Mouse (Mus musculus) kidney, postnatal 0 days (tissue): ENCODE measurements around the gene Rps19. TPM values are rescaled to one million over a fixed set of nuclear protein-coding genes. Genes with fewer than 3 reads are reported as not detected.

Source experiments
- ATAC-seq: fragments of 200-750 bp; cut with Nextera tagmentation; replicated peaks from 2 replicates; pipeline ENCODE4 v1.8.0; 2017; ENCODE audit warnings: low read depth, moderate number of reproducible peaks, moderate TSS enrichment, moderate library complexity; ENCODE audit not compliant: low FRiP score
- DNase-seq: peaks from one replicate; pipeline ENCODE4 v3.0.0-alpha.2; 2016; ENCODE audit warnings: low spot score
- H3K27ac ChIP-seq: fragments of 300-500 bp; sonication (generic); 2 replicates; pipeline ENCODE4 v1.5.1; 2014; ENCODE audit warnings: mild to moderate bottlenecking
- H3K27me3 ChIP-seq: fragments of 300-500 bp; sonication (generic); 2 replicates; pipeline ENCODE4 v1.6.1; 2014; ENCODE audit warnings: low read length, mixed read lengths; ENCODE audit not compliant: insufficient read depth
- H3K36me3 ChIP-seq: fragments of 300-500 bp; sonication (generic); 2 replicates; pipeline ENCODE4 v1.6.1; 2014; ENCODE audit warnings: low read length, mixed read lengths; ENCODE audit not compliant: insufficient read depth
- H3K4me1 ChIP-seq: fragments of 300-500 bp; sonication (generic); replicated peaks from 2 replicates; pipeline ENCODE4 v1.6.1; 2014; ENCODE audit warnings: antibody characterized with exemption, low read length, mixed read lengths; ENCODE audit not compliant: insufficient read depth
- H3K4me2 ChIP-seq: fragments of 300-500 bp; sonication (generic); 2 replicates; pipeline ENCODE4 v1.6.1; 2014; ENCODE audit warnings: mild to moderate bottlenecking, low read length, moderate library complexity, mixed read lengths
- H3K4me3 ChIP-seq: fragments of 300-500 bp; sonication (generic); replicated peaks from 2 replicates; pipeline ENCODE4 v1.5.1; 2014; ENCODE audit warnings: low read depth, low read length
- H3K9ac ChIP-seq: fragments of 300-500 bp; sonication (generic); 2 replicates; pipeline ENCODE4 v1.6.1; 2014; ENCODE audit warnings: low read depth, low read length
- H3K9me3 ChIP-seq: fragments of 300-500 bp; sonication (generic); replicated peaks from 2 replicates; pipeline ENCODE4 v1.6.1; 2016; ENCODE audit warnings: low read length, inconsistent platforms, mixed read lengths
- CTCF ChIP-seq: IDR thresholded peaks from 2 replicates; pipeline ENCODE4 v1.5.1; 2016; ENCODE audit warnings: antibody characterized with exemption, low read depth, mild to moderate bottlenecking, moderate library complexity
- WGBS: fragments of 180-500 bp; shearing (Covaris S2); extraction: QIAGEN DNeasy Blood & Tissue Kit; methylation state at CpG from one replicate; pipeline ENCODE4 v1.1.7; 2014; 5-methylcytosine and 5-hydroxymethylcytosine counted together
- polyA plus RNA-seq: library from polyadenylated mRNA; unstranded; fragments of >200 nt; fragmentation: Nextera tagmentation; extraction: Ambion mirVana; gene quantifications from 2 replicates; pipeline ENCODE4 v1.2.1, GENCODE M21; 2015

The Rps19 gene
- polyA plus RNA-seq, 1 experiment from 2014 or later: 3,330 TPM

GRCm38 (mm10) chr7:24912480-24912879 is 28.3 kb downstream of the Rps19 start:
- Histone ChIP-seq H3K9ac (no peak overlapping the region), H3K4me3 (no peak overlapping the region), H3K4me1 (no peaks in the 10 kb centered on the region), H3K9me3 (no peaks in the 10 kb centered on the region), H3K27me3 (no peaks in the 10 kb centered on the region), H3K4me2 (no peak overlapping the region), H3K27ac (no peak overlapping the region), H3K36me3 (peaks cover 33% of the 10 kb centered on the region)
- ATAC-seq: no peak
- TF ChIP-seq CTCF: no peak
- no peak for DNase-seq
- 93% methylated on average over 14 of the region's 14 CpGs for WGBS

GRCm38 (mm10) chr7:24918763-24919323 is 34.7 kb downstream of the Rps19 start:
- H3K9me3 ChIP-seq: no peaks in the 10 kb centered on the region
- no peak overlapping the region for H3K4me3 ChIP-seq
- WGBS: 86% methylated on average over 20 of the region's 20 CpGs
- H3K9ac ChIP-seq: no peak overlapping the region
- ATAC-seq: 0 out of 2 replicates have a peak, but pooled peaks have one; percentile 17
- H3K27ac ChIP-seq: no peak overlapping the region
- no peak for DNase-seq
- H3K4me2 ChIP-seq: no peak overlapping the region
- H3K4me1 ChIP-seq: no peaks in the 10 kb centered on the region
- H3K27me3 ChIP-seq: no peaks in the 10 kb centered on the region
- no peak for TF ChIP-seq CTCF
- H3K36me3 ChIP-seq: peaks cover 63% of the 10 kb centered on the region

DNA sequence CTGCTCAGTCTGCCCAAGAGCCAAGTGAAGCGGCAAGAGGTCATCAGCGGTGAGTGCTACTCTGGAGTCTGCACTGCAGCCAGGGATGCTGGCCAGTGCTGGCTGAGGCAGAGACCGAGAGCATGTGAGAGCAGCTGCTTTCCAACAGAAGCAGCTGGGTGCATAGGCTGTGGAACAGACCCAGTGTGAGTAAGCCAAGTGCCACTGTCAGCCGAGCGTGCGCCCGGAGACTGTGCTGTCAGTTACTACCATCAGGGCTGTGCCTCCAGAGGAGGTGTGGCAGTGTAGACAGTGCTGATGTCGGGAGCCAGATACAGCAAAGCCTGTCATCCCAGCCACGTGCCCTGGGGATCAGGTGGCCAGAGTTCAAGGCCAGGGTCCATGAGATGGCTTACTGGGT is 35.6 kb downstream of the Rps19 start:
- 86% methylated on average over 9 of the region's 9 CpGs for WGBS
- Histone ChIP-seq H3K4me2 (no peak overlapping the region), H3K9ac (no peak overlapping the region), H3K4me1 (no peaks in the 10 kb centered on the region), H3K27me3 (no peaks in the 10 kb centered on the region), H3K9me3 (no peaks in the 10 kb centered on the region), H3K4me3 (no peak overlapping the region), H3K36me3 (peaks cover 71% of the 10 kb centered on the region), H3K27ac (no peak overlapping the region)
- DNase-seq (no peak), ATAC-seq (0 out of 2 replicates have a peak, but pooled peaks have one; percentile 18)
- TF ChIP-seq CTCF: no peak

DNA sequence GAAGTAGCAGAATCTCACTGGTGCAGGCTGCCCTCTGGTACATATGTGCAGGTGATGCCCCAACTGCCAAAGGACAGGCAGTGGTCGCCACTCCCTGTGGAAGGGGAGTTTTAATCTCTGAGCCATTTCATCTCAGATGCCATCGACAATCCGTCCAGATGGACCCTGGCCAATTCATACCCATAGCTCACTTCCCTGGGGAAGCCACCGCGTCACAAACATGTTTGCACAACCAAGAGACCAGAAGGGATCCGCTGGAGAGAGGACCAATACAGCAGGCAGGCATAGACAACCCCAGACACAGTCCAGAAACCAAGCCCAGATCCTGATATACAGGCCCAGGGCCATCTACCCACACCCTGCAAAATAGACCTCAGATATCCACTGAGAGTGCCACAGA is 46.3 kb downstream of the Rps19 start:
- 44% methylated on average over 6 of the region's 6 CpGs for WGBS
- Histone ChIP-seq H3K9me3 (no peaks in the 10 kb centered on the region), H3K4me1 (0 out of 2 replicates have a peak, but pooled peaks cover 4% of the 10 kb centered on the region), H3K9ac (no peak overlapping the region), H3K27ac (no peak overlapping the region), H3K36me3 (peaks cover 7% of the 10 kb centered on the region; the same call in 1 of the 2 replicates), H3K4me2 (no peak overlapping the region), H3K4me3 (no peak overlapping the region), H3K27me3 (peaks cover 41% of the 10 kb centered on the region)
- no peak for ATAC-seq
- no peak for TF ChIP-seq CTCF
- DNase-seq: no peak

- H3K4me2 ChIP-seq: no peak overlapping the region
- no peaks in the 10 kb centered on the region for H3K9me3 ChIP-seq
- H3K27ac ChIP-seq: no peak overlapping the region
- H3K36me3 ChIP-seq: 0 out of 2 replicates have a peak, but pooled peaks cover 4% of the 10 kb centered on the region
- peaks cover 41% of the 10 kb centered on the region for H3K27me3 ChIP-seq
- no peak for TF ChIP-seq CTCF
- H3K4me1 ChIP-seq: 0 out of 2 replicates have a peak, but pooled peaks cover 4% of the 10 kb centered on the region
- no peak overlapping the region for H3K9ac ChIP-seq
- no peak for DNase-seq
- no peak overlapping the region for H3K4me3 ChIP-seq
- WGBS: 2% methylated on average over 14 of the region's 15 CpGs
- ATAC-seq: no peak
Observed at GRCm38 (mm10) chr7:24931651-24932050, 47.5 kb downstream of the Rps19 start.

Other genes with a start within 250 kb of the Rps19 start
- 0.68 and 0.88 TPM in 2 replicates for gene Lypd3, start 247.8 kb upstream of the Rps19 start, polyA plus RNA-seq
- gene Tex101, start 207.7 kb upstream of the Rps19 start, polyA plus RNA-seq: not detected in 2 replicates
- not detected in 2 replicates for gene BC049730, start 175.1 kb upstream of the Rps19 start, polyA plus RNA-seq
- not detected in 2 replicates for gene Gm4763, start 157.5 kb upstream of the Rps19 start, polyA plus RNA-seq
- gene Cd177, start 124.1 kb upstream of the Rps19 start, polyA plus RNA-seq: 0.05 and 0.36 TPM in 2 replicates
- 0.11 and 0.22 TPM in 2 replicates for gene Ceacam10, start 107.2 kb upstream of the Rps19 start, polyA plus RNA-seq
- 16.5 and 18.6 TPM in 2 replicates for gene Gm9844, start 22.2 kb upstream of the Rps19 start, polyA plus RNA-seq
- gene Lypd4, start 14.4 kb upstream of the Rps19 start, polyA plus RNA-seq: not detected in 2 replicates
- 0.12 and 0.19 TPM in 2 replicates for gene Dmrtc2, start 14.3 kb upstream of the Rps19 start, polyA plus RNA-seq
- gene Cd79a, start 13.0 kb downstream of the Rps19 start, polyA plus RNA-seq: 1.7 and 2.7 TPM in 2 replicates
- 63.6 and 66.1 TPM in 2 replicates for gene Arhgef1, start 18.5 kb downstream of the Rps19 start, polyA plus RNA-seq
- not detected in 2 replicates for gene Gm4881, start 60.1 kb downstream of the Rps19 start, polyA plus RNA-seq
- gene Rabac1, start 88.4 kb downstream of the Rps19 start, polyA plus RNA-seq: 292 and 315 TPM in 2 replicates
- gene Atp1a3, start 121.6 kb downstream of the Rps19 start, polyA plus RNA-seq: 0.32 and 0.36 TPM in 2 replicates
- 3.4 and 3.5 TPM in 2 replicates for gene Grik5, start 188.0 kb downstream of the Rps19 start, polyA plus RNA-seq
- 23.5 and 24.9 TPM in 2 replicates for gene Zfp574, start 188.2 kb downstream of the Rps19 start, polyA plus RNA-seq